Comparison of ENCODE assay signal across 9 mouse cellular contexts in genomic region chr13:36282785-36283544, GRCm38 (mm10).
A peak's percentile ranks its signal among the peaks of the same experiment; 100 is the strongest.
DNase-seq lines count a peak whose midpoint lies in the region; ATAC-seq lines count a peak whose summit lies in the region.
"Had no signal": no experiment of that assay in that cellular context is flagged by ENCODE, and none has a peak within 500 bp of the region (broad histone marks: within the 10 kb centered on the region; RNA-seq: fewer than 3 reads in every experiment).

No protein-coding gene starts in this region.

- H3K36me3 ChIP-seq in forebrain, embryonic 14.5 days (ENCODE audit: control insufficient read depth, insufficient read depth, low read length), result no peaks in the 10 kb centered on the region
- H3K36me3 ChIP-seq in neural tube, embryonic 11.5 days (ENCODE audit: control insufficient read depth, insufficient read depth, low read length), result no peaks in the 10 kb centered on the region
- H3K36me3 ChIP-seq: limb, embryonic 15.5 days had no signal

- peak overlapping the region; percentile 22; the same call in 1 of the 2 replicates for H3K9ac ChIP-seq in forebrain, embryonic 14.5 days (ENCODE audit: low read length)
- no peak overlapping the region for H3K9ac ChIP-seq in neural tube, embryonic 11.5 days (ENCODE audit: low read length)
- H3K9ac ChIP-seq: limb, embryonic 15.5 days had no signal

- no peaks in the 10 kb centered on the region for H3K27me3 ChIP-seq in forebrain, embryonic 14.5 days (replicated peaks; ENCODE audit: control insufficient read depth, insufficient read depth, low read length)
- no peaks in the 10 kb centered on the region for H3K27me3 ChIP-seq in neural tube, embryonic 11.5 days (ENCODE audit: control insufficient read depth, insufficient read depth, low read length)
- H3K27me3 ChIP-seq: limb, embryonic 15.5 days had no signal

- peak overlapping the region; percentile 38 for H3K4me2 ChIP-seq in forebrain, embryonic 14.5 days (ENCODE audit: low read length)
- H3K4me2 ChIP-seq in neural tube, embryonic 11.5 days (ENCODE audit: low read depth), result peak overlapping the region; percentile 6
- H3K4me2 ChIP-seq: limb, embryonic 15.5 days had no signal

- DNase-seq in cerebellum, postnatal 10 days, result peak; percentile 82 to 91
- DNase-seq in cerebellum, adult 11 months, result no peak
- DNase-seq in forebrain, embryonic 14.5 days (ENCODE audit: low spot score), result peak; percentile 95
- peak; percentile 41 to 64 for DNase-seq in kidney, postnatal 4 days
- DNase-seq in neural tube, embryonic 11.5 days (ENCODE audit: low spot score), result peak; percentile 79

- under 1% methylated on average over 7 of the region's 7 CpGs for WGBS in forebrain, embryonic 14.5 days
- WGBS in neural tube, embryonic 11.5 days, result 22% methylated on average over 7 of the region's 7 CpGs

- H3K4me1 ChIP-seq in forebrain, embryonic 14.5 days (ENCODE audit: control insufficient read depth, insufficient read depth, low read length), result peaks cover 18% of the 10 kb centered on the region
- H3K4me1 ChIP-seq in neural tube, embryonic 11.5 days (ENCODE audit: control insufficient read depth, insufficient read depth, low read length), result peaks cover 5% of the 10 kb centered on the region; the same call in 1 of the 2 replicates

- peak; percentile 90 for ATAC-seq in forebrain, embryonic 14.5 days
- peak; percentile 90 for ATAC-seq in neural tube, embryonic 11.5 days (ENCODE audit: insufficient read depth, low FRiP score, low TSS enrichment)
- no peak for ATAC-seq in granulocyte monocyte progenitor cell, adult 5-6 weeks (replicated peaks; ENCODE audit: poor library complexity, severe bottlenecking)
- no peak for ATAC-seq in inflammation-experienced regulatory T-cells, adult 6 months
- ATAC-seq in cerebellum, adult (ENCODE audit: insufficient number of reproducible peaks, low FRiP score, low TSS enrichment), result no peak

- no peak overlapping the region for H3K4me3 ChIP-seq in forebrain, embryonic 14.5 days (ENCODE audit: low read depth, low read length)
- H3K4me3 ChIP-seq in neural tube, embryonic 11.5 days (ENCODE audit: low read depth, low read length), result no peak overlapping the region
- H3K4me3 ChIP-seq: limb, embryonic 15.5 days had no signal

- peak overlapping the region; percentile 81 for H3K27ac ChIP-seq in forebrain, embryonic 14.5 days (ENCODE audit: low read depth, low read length)
- H3K27ac ChIP-seq in neural tube, embryonic 11.5 days (ENCODE audit: low read depth, low read length), result peak overlapping the region; percentile 60; the same call in 1 of the 2 replicates
- H3K27ac ChIP-seq: limb, embryonic 15.5 days had no signal

- H3K9me3 ChIP-seq in forebrain, embryonic 14.5 days (replicated peaks; ENCODE audit: control insufficient read depth, low read length), result no peaks in the 10 kb centered on the region
- no peaks in the 10 kb centered on the region for H3K9me3 ChIP-seq in neural tube, embryonic 11.5 days (ENCODE audit: control insufficient read depth, low read length)
- H3K9me3 ChIP-seq: limb, embryonic 15.5 days had no signal

Comparison
In these comparisons a context has a peak if more than half of its experiments do, and no peak if none do; other contexts are left out.
1. ATAC-seq: peak in forebrain, embryonic 14.5 days (single experiment) and neural tube, embryonic 11.5 days (single experiment); none in granulocyte monocyte progenitor cell, adult 5-6 weeks (single experiment), inflammation-experienced regulatory T-cells, adult 6 months (single experiment) and cerebellum, adult (single experiment).